Mouse (Mus musculus) limb, embryonic 11.5 days (tissue): ENCODE results near the gene Slc25a25. TPM values are rescaled to one million over a fixed set of nuclear protein-coding genes. Genes with fewer than 3 reads are reported as not detected.
"Not testable (repeated sequence)": the region's sequence is repeated elsewhere in the genome, so short reads cannot be mapped to it uniquely, and the experiment has no call there.

Experiments used
- ATAC-seq: fragments of 200-750 bp; cut with Nextera tagmentation; 2 replicates; pipeline ENCODE4 v1.8.0; 2017; ENCODE audit warnings: low read depth; ENCODE audit not compliant: insufficient number of reproducible peaks, low FRiP score, low TSS enrichment
- DNase-seq: peaks from one replicate; pipeline ENCODE4 v3.0.0-alpha.2; 2015; ENCODE audit warnings: low spot score
- H3K27ac ChIP-seq: fragments of 300-500 bp; sonication (generic); replicated peaks from 2 replicates; pipeline ENCODE4 v1.5.1; 2014; ENCODE audit warnings: low read depth, mild to moderate bottlenecking, low read length
- H3K27me3 ChIP-seq: fragments of 300-500 bp; sonication (generic); 2 replicates; pipeline ENCODE4 v1.6.1; 2014; ENCODE audit warnings: mild to moderate bottlenecking, low read length, mixed read lengths; ENCODE audit not compliant: control insufficient read depth, insufficient read depth
- H3K36me3 ChIP-seq: fragments of 300-500 bp; sonication (generic); 2 replicates; pipeline ENCODE4 v1.6.1; 2014; ENCODE audit warnings: mild to moderate bottlenecking, low read length, moderate library complexity, mixed read lengths; ENCODE audit not compliant: control insufficient read depth, insufficient read depth
- H3K4me1 ChIP-seq: fragments of 300-500 bp; sonication (generic); 2 replicates; pipeline ENCODE4 v1.6.1; 2014; ENCODE audit warnings: low read length, mixed read lengths; ENCODE audit not compliant: control insufficient read depth, insufficient read depth
- H3K4me2 ChIP-seq: fragments of 300-500 bp; sonication (generic); 2 replicates; pipeline ENCODE4 v1.6.1; 2014; ENCODE audit warnings: low read depth, mild to moderate bottlenecking, moderate library complexity; ENCODE audit not compliant: severe bottlenecking
- H3K4me3 ChIP-seq: fragments of 300-500 bp; sonication (generic); 2 replicates; pipeline ENCODE4 v1.5.1; 2014; ENCODE audit warnings: low read depth, low read length
- H3K9ac ChIP-seq: fragments of 300-500 bp; sonication (generic); 2 replicates; pipeline ENCODE4 v1.6.1; 2014; ENCODE audit warnings: mild to moderate bottlenecking, low read length
- H3K9me3 ChIP-seq: fragments of 300-500 bp; sonication (generic); 2 replicates; pipeline ENCODE4 v1.6.1; 2016; ENCODE audit warnings: low read length; ENCODE audit not compliant: control insufficient read depth
- WGBS: fragments of 180-500 bp; shearing (Covaris S2); extraction: QIAGEN DNeasy Blood & Tissue Kit; methylation state at CpG from one replicate; pipeline ENCODE4 v1.1.7; 2014; 5-methylcytosine and 5-hydroxymethylcytosine counted together
- polyA plus RNA-seq: library from polyadenylated mRNA; unstranded; fragments of >200 nt; fragmentation: Nextera tagmentation; extraction: Ambion mirVana; gene quantifications from 2 replicates; pipeline ENCODE4 v1.2.1, GENCODE M21; 2014

The Slc25a25 gene
- polyA plus RNA-seq, 1 experiment from 2014 or later = 19.2 TPM

DNA sequence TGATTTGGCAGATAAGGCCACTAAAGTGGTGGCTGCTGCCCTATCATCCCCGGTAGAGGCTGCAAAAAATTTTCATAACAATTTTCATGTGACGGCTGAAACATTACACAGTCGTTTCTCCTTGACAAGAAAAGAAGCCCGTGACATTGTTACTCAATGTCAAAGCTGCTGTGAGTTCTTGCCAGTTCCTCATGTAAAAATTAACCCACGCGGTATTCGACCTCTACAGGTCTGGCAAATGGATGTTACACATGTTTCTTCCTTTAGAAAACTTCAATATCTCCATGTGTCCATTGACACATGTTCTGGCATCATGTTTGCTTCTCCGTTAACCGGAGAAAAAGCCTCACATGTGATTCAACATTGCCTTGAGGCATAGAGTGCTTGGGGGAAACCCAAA, 24.1 kb upstream of the Slc25a25 start:
- not testable (repeated sequence) for H3K4me2 ChIP-seq, H3K9me3 ChIP-seq, H3K4me3 ChIP-seq, H3K36me3 ChIP-seq, H3K9ac ChIP-seq, H3K4me1 ChIP-seq, H3K27ac ChIP-seq, H3K27me3 ChIP-seq, DNase-seq, ATAC-seq
- 97% methylated on average over 4 of the region's 9 CpGs for WGBS

DNA sequence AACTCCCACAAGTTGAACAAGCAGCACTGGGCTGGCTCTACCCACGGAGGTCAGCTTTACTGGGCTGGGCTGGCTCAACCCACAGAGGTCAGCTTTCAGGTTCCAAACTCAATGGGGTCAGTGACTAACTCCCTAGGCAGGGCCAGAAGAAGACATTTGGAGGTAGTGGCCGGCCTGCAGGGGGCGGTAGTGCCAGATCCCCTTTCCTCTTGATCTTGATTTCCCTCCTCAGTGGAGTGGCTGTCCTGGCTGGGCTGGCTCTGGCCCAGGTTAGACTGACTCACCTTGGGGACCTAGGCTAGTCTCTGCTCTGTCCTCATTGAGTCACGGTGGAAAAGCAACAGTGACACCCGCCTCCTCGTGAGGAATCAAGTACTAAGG, 20.4 kb upstream of the Slc25a25 start:
- Histone ChIP-seq H3K27ac (no peak overlapping the region), H3K4me1 (no peaks in the 10 kb centered on the region), H3K9ac (no peak overlapping the region), H3K27me3 (no peaks in the 10 kb centered on the region), H3K4me2 (no peak overlapping the region), H3K4me3 (no peak overlapping the region), H3K36me3 (no peaks in the 10 kb centered on the region), H3K9me3 (no peaks in the 10 kb centered on the region)
- WGBS = 85% methylated on average over 6 of the region's 6 CpGs
- ATAC-seq = no peak
- DNase-seq = no peak

DNA sequence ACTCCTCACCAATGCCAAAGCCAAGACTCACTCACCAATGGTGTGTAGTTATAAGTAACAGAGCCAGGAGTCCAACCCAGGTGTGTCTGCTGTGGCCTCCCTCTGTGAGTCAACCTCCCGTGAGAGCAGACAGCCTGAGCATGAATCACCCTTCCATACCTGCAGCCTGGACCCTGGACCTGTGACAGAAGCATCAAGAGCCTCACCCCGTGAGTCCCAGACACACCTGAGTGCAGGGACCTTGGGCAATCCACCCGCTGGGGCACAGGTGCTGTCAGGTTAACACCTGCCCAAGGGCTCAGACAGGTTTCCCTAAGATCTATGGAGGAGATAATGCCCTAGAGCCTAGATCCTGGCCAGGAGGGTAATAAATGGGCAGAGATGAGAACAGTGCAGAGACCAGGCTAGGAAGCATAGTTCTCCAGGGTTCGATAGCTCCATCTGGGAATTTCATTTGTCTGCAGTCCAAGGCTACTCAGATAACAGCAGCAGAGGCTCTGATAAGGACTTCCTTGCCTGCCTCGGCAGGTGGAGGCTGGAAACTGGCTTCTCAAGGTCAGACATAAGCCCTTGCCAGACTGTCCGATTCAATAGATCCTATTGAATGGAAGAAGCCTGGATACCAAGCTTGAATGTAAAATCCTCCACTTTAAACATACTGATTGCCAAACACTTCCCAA, 19.9 kb upstream of the Slc25a25 start:
- no peak overlapping the region for H3K4me3 ChIP-seq
- H3K27me3 ChIP-seq = no peaks in the 10 kb centered on the region
- 82% methylated on average over 6 of the region's 6 CpGs for WGBS
- H3K9ac ChIP-seq = no peak overlapping the region
- no peaks in the 10 kb centered on the region for H3K4me1 ChIP-seq
- no peak overlapping the region for H3K27ac ChIP-seq
- no peaks in the 10 kb centered on the region for H3K9me3 ChIP-seq
- ATAC-seq (no peak), DNase-seq (no peak)
- H3K36me3 ChIP-seq = no peaks in the 10 kb centered on the region
- no peak overlapping the region for H3K4me2 ChIP-seq

DNA sequence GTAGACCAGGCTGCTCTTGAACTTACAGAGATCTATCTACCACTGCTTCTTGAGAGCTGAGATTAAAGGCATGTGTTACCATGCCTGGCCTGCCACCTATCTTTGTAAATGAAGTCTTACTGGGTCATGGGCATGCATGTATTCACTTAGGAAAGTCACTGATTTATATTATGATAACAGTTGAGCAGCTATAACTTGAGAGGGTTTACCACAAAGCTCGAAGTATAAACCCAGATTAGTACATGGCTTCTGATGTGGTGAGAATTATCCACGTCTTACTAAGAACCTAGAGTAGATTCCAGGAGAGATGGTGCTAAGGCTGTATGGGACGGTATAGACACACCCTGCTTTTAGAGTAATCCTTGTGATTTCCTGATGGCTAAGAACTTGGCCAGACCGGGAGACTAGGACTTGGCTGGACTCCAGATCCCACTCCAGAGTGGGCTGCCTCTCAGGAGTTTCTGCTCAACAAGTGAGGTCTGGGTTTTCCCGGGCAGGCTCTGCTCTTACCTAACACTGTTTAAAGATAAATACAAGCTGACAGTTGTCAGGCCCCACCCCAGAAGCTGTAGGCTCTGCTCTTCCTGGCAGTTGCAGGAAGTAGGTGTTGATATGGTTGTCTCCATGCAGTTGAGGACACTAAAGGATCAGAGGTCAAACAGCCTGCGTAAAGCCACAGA, 13.1 kb upstream of the Slc25a25 start:
- no peaks in the 10 kb centered on the region for H3K9me3 ChIP-seq
- no peaks in the 10 kb centered on the region for H3K36me3 ChIP-seq
- WGBS = 77% methylated on average over 6 of the region's 6 CpGs
- no peaks in the 10 kb centered on the region for H3K27me3 ChIP-seq
- H3K4me1 ChIP-seq = no peaks in the 10 kb centered on the region
- no peak overlapping the region for H3K4me2 ChIP-seq
- DNase-seq (no peak), ATAC-seq (no peak)
- no peak overlapping the region for H3K4me3 ChIP-seq
- H3K27ac ChIP-seq = no peak overlapping the region
- H3K9ac ChIP-seq = no peak overlapping the region

DNA sequence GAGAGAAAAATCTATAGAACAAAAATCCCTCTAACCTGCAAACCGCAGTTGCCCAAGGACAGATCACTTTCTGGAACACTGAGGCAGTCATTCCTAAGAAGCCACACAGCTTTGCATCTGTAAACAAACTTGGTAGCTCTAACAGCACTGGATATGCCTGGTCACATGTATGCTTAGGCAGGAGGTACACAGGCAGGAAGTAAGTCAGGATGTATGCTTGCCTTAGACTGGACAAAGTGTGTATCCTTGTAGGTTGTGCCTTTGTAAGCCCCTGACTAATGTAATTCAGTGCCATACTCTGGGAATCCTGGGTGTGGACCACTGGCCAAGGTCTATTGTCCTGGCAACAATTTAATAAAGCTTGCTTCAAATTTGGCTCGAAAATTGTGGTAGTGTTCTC, 12.5 kb upstream of the Slc25a25 start:
- no peak for ATAC-seq
- H3K36me3 ChIP-seq = no peaks in the 10 kb centered on the region
- no peaks in the 10 kb centered on the region for H3K27me3 ChIP-seq
- H3K9ac ChIP-seq = no peak overlapping the region
- no peak overlapping the region for H3K27ac ChIP-seq
- no peak for DNase-seq
- no peaks in the 10 kb centered on the region for H3K4me1 ChIP-seq
- H3K9me3 ChIP-seq = no peaks in the 10 kb centered on the region
- H3K4me3 ChIP-seq = no peak overlapping the region
- no peak overlapping the region for H3K4me2 ChIP-seq
- 73% methylated on average over 2 of the region's 2 CpGs for WGBS

DNA sequence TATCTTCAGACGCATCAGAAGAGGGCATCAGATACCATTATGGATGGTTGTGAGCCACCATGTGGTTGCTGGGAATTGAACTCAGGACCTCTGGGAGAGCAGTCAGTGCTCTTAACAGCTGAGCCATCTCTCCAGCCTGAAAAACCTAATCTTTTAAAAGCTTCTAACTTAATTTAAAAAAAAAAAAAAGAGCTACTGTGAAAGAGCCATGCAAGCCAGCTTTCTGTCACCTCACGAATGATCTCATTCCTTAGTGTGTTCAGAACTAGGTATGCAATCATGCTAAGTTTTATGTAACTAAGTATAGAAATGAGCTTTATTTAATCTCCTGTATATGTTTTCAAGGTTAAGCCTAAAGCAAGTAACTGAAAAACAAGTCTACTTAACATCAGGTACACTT, 8.4 kb upstream of the Slc25a25 start:
- Histone ChIP-seq H3K4me1 (no peaks in the 10 kb centered on the region), H3K9ac (no peak overlapping the region), H3K27ac (no peak overlapping the region), H3K36me3 (no peaks in the 10 kb centered on the region), H3K9me3 (no peaks in the 10 kb centered on the region), H3K4me2 (no peak overlapping the region), H3K4me3 (no peak overlapping the region), H3K27me3 (no peaks in the 10 kb centered on the region)
- ATAC-seq = no peak
- 93% methylated on average over 2 of the region's 2 CpGs for WGBS
- no peak for DNase-seq

DNA sequence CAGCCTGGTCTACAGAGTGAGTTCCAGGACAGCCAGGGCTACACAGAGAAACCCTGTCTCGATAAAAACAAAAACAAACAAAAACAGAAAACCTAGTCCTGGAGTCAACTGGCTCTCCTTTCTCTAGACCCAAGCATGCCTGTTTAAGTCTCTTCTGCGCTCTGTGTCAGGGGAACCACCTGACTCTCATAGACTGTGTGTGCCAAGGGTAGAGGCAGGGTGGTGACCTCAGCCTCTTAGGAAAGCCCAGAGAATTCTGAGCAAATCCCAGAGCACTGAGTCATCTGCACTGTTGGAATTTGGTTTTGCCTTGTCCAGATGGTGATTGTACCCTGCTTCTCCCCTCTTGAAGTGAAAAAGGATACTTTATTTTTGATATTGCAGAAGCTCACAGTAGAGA, 7.1 kb upstream of the Slc25a25 start:
- Histone ChIP-seq H3K9ac (no peak overlapping the region), H3K4me1 (no peaks in the 10 kb centered on the region), H3K4me3 (no peak overlapping the region), H3K36me3 (no peaks in the 10 kb centered on the region), H3K27ac (no peak overlapping the region), H3K4me2 (no peak overlapping the region), H3K27me3 (no peaks in the 10 kb centered on the region), H3K9me3 (no peaks in the 10 kb centered on the region)
- no peak for ATAC-seq
- 87% methylated on average over 2 of the region's 2 CpGs for WGBS
- DNase-seq = no peak

DNA sequence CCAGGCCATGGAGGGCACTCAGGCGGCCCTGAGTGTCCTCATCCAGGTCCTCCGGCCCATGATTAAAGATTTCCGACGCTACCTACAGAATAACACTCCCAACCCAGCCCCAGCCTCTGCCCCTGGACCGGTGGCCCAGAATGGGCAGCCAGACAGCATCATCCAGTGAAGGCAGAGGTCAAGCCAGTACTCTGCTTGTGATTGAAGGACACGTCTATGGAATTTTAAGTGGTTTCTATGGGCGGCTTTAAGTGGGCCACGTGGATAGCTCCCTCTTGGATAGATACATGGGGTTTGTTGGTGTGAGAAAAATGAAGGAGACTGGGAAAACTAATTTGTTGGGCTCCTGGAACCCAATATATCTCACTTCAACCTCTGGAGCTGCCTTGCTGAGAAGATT, 3.9 kb upstream of the Slc25a25 start:
- WGBS = 92% methylated on average over 8 of the region's 8 CpGs
- peaks cover 13% of the 10 kb centered on the region; the same call in 1 of the 2 replicates for H3K4me1 ChIP-seq
- no peak overlapping the region for H3K4me2 ChIP-seq
- no peak overlapping the region for H3K9ac ChIP-seq
- no peak overlapping the region for H3K4me3 ChIP-seq
- ATAC-seq = no peak
- H3K36me3 ChIP-seq = no peaks in the 10 kb centered on the region
- H3K9me3 ChIP-seq = no peaks in the 10 kb centered on the region
- H3K27ac ChIP-seq = no peak overlapping the region
- no peaks in the 10 kb centered on the region for H3K27me3 ChIP-seq
- DNase-seq = no peak
